Mouse (Mus musculus) midbrain, embryonic 11.5 days (tissue): ENCODE data around the gene Bri3. TPM values are rescaled to one million over a fixed set of nuclear protein-coding genes. Genes with fewer than 3 reads are reported as not detected.

Source experiments
- ATAC-seq: fragments of 200-750 bp; cut with Nextera tagmentation; 2 replicates; pipeline ENCODE4 v1.8.0; 2017; ENCODE audit warnings: moderate TSS enrichment, moderate library complexity; ENCODE audit not compliant: low FRiP score
- DNase-seq: peaks from one replicate; pipeline ENCODE4 v3.0.0; 2015; ENCODE audit warnings: low spot score; ENCODE audit errors: missing footprints
- H3K27ac ChIP-seq: fragments of 300-500 bp; sonication (generic); 2 replicates; pipeline ENCODE4 v1.5.1; 2014; ENCODE audit warnings: low read depth, low read length
- H3K27me3 ChIP-seq: fragments of 300-500 bp; sonication (generic); 2 replicates; pipeline ENCODE4 v1.6.1; 2014; ENCODE audit warnings: mild to moderate bottlenecking, low read length, moderate library complexity, mixed read lengths; ENCODE audit not compliant: control insufficient read depth, insufficient read depth
- H3K36me3 ChIP-seq: fragments of 300-500 bp; sonication (generic); 2 replicates; pipeline ENCODE4 v1.6.1; 2014; ENCODE audit warnings: mild to moderate bottlenecking, low read length, moderate library complexity, mixed read lengths; ENCODE audit not compliant: control insufficient read depth, insufficient read depth
- H3K4me1 ChIP-seq: fragments of 300-500 bp; sonication (generic); 2 replicates; pipeline ENCODE4 v1.6.1; 2014; ENCODE audit warnings: low read length; ENCODE audit not compliant: control insufficient read depth, insufficient read depth
- H3K4me2 ChIP-seq: fragments of 300-500 bp; sonication (generic); 2 replicates; pipeline ENCODE4 v1.6.1; 2014; ENCODE audit warnings: mild to moderate bottlenecking, moderate library complexity
- H3K4me3 ChIP-seq: fragments of 300-500 bp; sonication (generic); 2 replicates; pipeline ENCODE4 v1.5.1; 2014; ENCODE audit warnings: low read depth, low read length
- H3K9ac ChIP-seq: fragments of 300-500 bp; sonication (generic); 2 replicates; pipeline ENCODE4 v1.6.1; 2014; ENCODE audit warnings: low read length
- H3K9me3 ChIP-seq: fragments of 300-500 bp; sonication (generic); 2 replicates; pipeline ENCODE4 v1.6.1; 2016; ENCODE audit warnings: low read length; ENCODE audit not compliant: control insufficient read depth
- WGBS: fragments of 180-500 bp; shearing (Covaris S2); extraction: QIAGEN DNeasy Blood & Tissue Kit; methylation state at CpG from one replicate; pipeline ENCODE4 v1.1.7; 2014; 5-methylcytosine and 5-hydroxymethylcytosine counted together
- polyA plus RNA-seq: library from polyadenylated mRNA; unstranded; fragments of >200 nt; fragmentation: Nextera tagmentation; extraction: Ambion mirVana; gene quantifications from 2 replicates; pipeline ENCODE4 v1.2.1, GENCODE M21; 2014

Gene Bri3
- polyA plus RNA-seq, 1 experiment from 2014 or later, result 130 TPM

GRCm38 (mm10) chr5:144247906-144248585 is 3.8 kb downstream of the Bri3 start:
- H3K27ac ChIP-seq, result no peak overlapping the region
- ATAC-seq, result no peak
- no peak overlapping the region for H3K9ac ChIP-seq
- DNase-seq, result no peak
- H3K4me2 ChIP-seq, result no peak overlapping the region
- 86% methylated on average over 10 of the region's 10 CpGs for WGBS
- H3K9me3 ChIP-seq, result peaks cover 5% of the 10 kb centered on the region; the same call in 1 of the 2 replicates
- no peaks in the 10 kb centered on the region for H3K27me3 ChIP-seq
- H3K4me3 ChIP-seq, result no peak overlapping the region
- H3K36me3 ChIP-seq, result no peaks in the 10 kb centered on the region
- no peaks in the 10 kb centered on the region for H3K4me1 ChIP-seq

DNA sequence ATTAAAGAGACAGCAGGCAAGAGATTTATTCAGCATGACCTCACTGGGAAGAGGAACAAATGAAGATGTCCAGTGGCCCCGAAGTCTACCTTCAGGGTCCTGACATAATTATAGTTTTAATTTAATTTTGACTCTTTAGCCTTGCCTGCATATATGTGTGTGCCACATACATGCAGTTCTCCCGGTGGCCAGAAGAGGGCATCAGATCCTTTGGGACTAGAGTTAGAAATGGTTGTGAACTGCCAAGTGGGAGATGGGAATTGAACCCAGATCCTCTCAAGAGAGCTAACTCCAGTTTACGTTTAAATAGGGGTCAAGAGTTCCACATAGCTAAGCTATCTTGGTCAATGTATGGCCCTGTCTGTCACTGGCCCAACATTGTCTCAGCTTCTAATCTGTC is 5.6 kb downstream of the Bri3 start:
- Histone ChIP-seq H3K36me3 (no peaks in the 10 kb centered on the region), H3K9me3 (peaks cover 5% of the 10 kb centered on the region; the same call in 1 of the 2 replicates), H3K4me2 (no peak overlapping the region), H3K4me1 (peaks cover 3% of the 10 kb centered on the region; the same call in 1 of the 2 replicates), H3K27ac (no peak overlapping the region), H3K27me3 (no peaks in the 10 kb centered on the region), H3K4me3 (no peak overlapping the region), H3K9ac (no peak overlapping the region)
- no peak for DNase-seq
- WGBS, result 81% methylated on average over 3 of the region's 3 CpGs
- no peak for ATAC-seq

GRCm38 (mm10) chr5:144251876-144252577 is 7.8 kb downstream of the Bri3 start:
- DNase-seq, result no peak

DNA sequence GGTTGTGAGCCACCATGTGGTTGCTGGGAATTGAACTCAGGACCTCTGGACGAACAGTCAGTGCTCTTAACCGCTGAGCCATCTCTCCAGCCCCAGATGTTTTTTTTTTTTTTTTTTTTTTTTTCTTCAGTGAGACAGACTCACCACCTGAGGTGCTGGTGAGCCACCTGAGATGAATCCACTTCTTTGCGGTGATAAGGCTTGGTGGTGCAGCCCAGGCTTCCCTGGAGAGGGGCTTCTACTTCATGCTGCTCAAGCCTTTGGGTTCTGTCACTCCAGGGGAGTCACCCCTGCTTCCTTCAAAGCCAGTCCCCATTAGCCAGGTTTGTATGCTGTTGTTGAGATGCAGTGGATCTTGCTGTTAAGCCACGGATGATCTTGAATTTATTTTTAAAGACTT is 9.0 kb downstream of the Bri3 start:
- ATAC-seq, result no peak
- WGBS, result 80% methylated on average over 4 of the region's 4 CpGs
- Histone ChIP-seq H3K9me3 (peaks cover 5% of the 10 kb centered on the region; the same call in 1 of the 2 replicates), H3K9ac (no peak overlapping the region), H3K4me1 (peaks cover 19% of the 10 kb centered on the region), H3K27ac (no peak overlapping the region), H3K27me3 (no peaks in the 10 kb centered on the region), H3K4me2 (no peak overlapping the region), H3K36me3 (no peaks in the 10 kb centered on the region), H3K4me3 (no peak overlapping the region)
- DNase-seq, result no peak

More at GRCm38 (mm10) chr5:144251876-144252577, 7.8 kb downstream of the Bri3 start:
- Histone ChIP-seq H3K36me3 (no peaks in the 10 kb centered on the region), H3K27ac (no peak overlapping the region), H3K4me3 (no peak overlapping the region), H3K4me1 (peaks cover 8% of the 10 kb centered on the region), H3K9ac (no peak overlapping the region), H3K9me3 (peaks cover 5% of the 10 kb centered on the region; the same call in 1 of the 2 replicates), H3K4me2 (no peak overlapping the region), H3K27me3 (no peaks in the 10 kb centered on the region)
- no peak for ATAC-seq
- 91% methylated on average over 13 of the region's 13 CpGs for WGBS

DNA sequence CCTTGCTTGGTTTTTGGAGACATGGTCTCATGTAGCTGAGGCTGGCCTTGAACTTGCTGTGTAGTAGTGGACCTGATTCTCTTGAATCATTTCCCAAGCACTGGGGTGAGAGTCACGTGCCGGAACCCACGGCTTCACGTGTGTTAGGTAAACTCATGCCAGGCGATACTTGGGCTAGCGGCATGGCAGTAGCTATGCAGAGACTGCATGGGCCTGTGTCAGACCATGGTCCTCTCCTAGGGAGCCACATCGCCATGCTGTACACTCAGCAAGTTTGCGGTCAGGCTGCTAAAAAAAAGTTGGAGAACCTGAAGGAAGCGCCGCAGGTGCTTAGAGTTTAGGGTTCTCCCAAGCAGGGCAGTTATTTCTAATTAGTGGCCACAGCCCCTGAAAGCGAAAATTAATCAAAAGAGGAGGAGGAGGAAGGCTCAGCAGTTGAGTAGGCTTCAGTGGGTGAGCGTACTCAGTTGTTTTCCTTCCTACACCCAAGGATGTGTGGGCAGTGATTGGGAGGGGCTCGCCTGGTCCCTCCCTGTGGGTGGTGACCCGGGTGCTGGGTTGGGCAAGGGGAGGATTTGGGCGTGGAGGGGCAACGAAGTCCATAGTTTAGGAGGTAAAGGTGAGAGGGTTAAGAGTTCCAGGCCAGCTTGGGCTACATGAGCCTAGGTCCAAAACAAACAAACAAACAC is 10.0 kb downstream of the Bri3 start:
- Histone ChIP-seq H3K9ac (peak overlapping the region; percentile 40; the same call in 1 of the 2 replicates), H3K4me2 (peak overlapping the region; percentile 87), H3K4me3 (peak overlapping the region; percentile 99), H3K27me3 (no peaks in the 10 kb centered on the region), H3K4me1 (peaks cover 29% of the 10 kb centered on the region), H3K27ac (no peak overlapping the region), H3K36me3 (peaks cover 3% of the 10 kb centered on the region; the same call in 1 of the 2 replicates), H3K9me3 (peaks cover 5% of the 10 kb centered on the region; the same call in 1 of the 2 replicates)
- ATAC-seq, result peak; percentile 8; the same call in 1 of the 2 replicates
- 59% methylated on average over 16 of the region's 16 CpGs for WGBS
- DNase-seq, result no peak

DNA sequence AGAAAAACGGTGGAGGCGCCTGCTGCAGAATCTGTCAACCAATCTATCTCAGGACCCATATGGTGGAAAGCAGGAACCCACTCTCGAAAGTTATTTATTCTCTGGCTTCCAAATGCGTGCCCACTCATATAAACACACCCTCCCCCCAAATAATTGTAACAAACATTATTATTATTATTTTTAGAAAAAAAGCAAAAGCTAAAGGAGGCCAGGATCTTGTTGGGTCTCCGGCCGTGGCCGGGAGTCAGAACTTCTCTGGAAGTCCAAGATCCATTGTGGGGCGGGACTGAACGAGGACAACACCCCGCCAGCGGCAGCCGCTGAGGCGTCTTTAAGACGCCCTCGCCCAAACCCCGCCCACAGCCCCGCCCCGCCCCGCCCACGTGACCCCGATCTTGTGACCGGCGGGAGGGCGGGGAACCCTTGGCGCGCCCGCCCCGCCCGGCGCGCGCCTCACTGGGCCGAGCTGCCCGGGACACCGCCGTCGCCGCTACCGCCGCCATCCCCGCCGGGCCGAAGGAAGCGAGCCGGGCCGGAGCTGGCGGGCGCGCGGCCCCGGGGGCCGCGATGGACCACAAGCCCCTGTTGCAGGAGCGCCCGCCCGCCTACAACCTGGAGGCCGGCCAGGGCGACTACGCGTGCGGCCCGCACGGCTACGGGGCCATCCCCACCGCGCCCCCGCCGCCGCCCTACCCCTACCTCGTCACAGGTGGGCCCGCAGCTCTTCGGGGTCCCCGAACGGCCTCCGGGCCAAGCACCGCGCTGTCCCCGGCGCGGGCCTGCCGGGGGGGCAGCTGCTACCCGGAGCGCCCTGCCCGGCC is 10.8 kb downstream of the Bri3 start:
- WGBS, result under 1% methylated on average over 78 of the region's 84 CpGs
- ATAC-seq, result peak; percentile 84
- H3K4me2 ChIP-seq, result peak overlapping the region; percentile 87

GRCm38 (mm10) chr5:144255632-144256540 is 11.6 kb downstream of the Bri3 start:
- Histone ChIP-seq H3K4me1 (peaks cover 31% of the 10 kb centered on the region), H3K9ac (peak overlapping the region; percentile 93), H3K4me2 (peak overlapping the region; percentile 87), H3K27me3 (no peaks in the 10 kb centered on the region), H3K9me3 (no peaks in the 10 kb centered on the region), H3K4me3 (peak overlapping the region; percentile 99), H3K36me3 (peaks cover 3% of the 10 kb centered on the region; the same call in 1 of the 2 replicates), H3K27ac (peak overlapping the region; percentile 80)
- ATAC-seq (peak; percentile 76), DNase-seq (peak; percentile 96)
- WGBS, result 0% methylated on average over 39 of the region's 40 CpGs

More for the DNA sequence above, 10.8 kb downstream of the Bri3 start:
- peaks cover 3% of the 10 kb centered on the region; the same call in 1 of the 2 replicates for H3K36me3 ChIP-seq
- peak; percentile 99 for DNase-seq
- peak overlapping the region; percentile 99 for H3K4me3 ChIP-seq
- H3K27ac ChIP-seq, result peak overlapping the region; percentile 80
- H3K9ac ChIP-seq, result peak overlapping the region; percentile 93
- peaks cover 2% of the 10 kb centered on the region; the same call in 1 of the 2 replicates for H3K9me3 ChIP-seq
- H3K4me1 ChIP-seq, result peaks cover 31% of the 10 kb centered on the region
- no peaks in the 10 kb centered on the region for H3K27me3 ChIP-seq
